Mouse (Mus musculus) fat pad, adult 2 months (tissue): Measurements from ENCODE around the gene Chgb.

Experiments
- DNase-seq: peaks from one replicate; pipeline ENCODE4 v3.0.0-alpha.2; 2011; ENCODE audit warnings: low read depth, low spot score; ENCODE audit errors: extremely low read depth

The Chgb gene

GRCm38 (mm10) chr2:132780978-132781377 lies at the start of gene Chgb:
Gene Chgb, plus strand, starts transcription at chr2:132781278.
- no peak for DNase-seq

- DNase-seq = no peak
Measured at GRCm38 (mm10) chr2:132732940-132733339, 48.1 kb upstream of the Chgb start.

- DNase-seq = no peak
Measured at GRCm38 (mm10) chr2:132733603-132734573, 47.2 kb upstream of the Chgb start.

- DNase-seq = no peak
Measured at GRCm38 (mm10) chr2:132738816-132739432, 42.2 kb upstream of the Chgb start.

GRCm38 (mm10) chr2:132741862-132742347 lies 39.2 kb upstream of the Chgb start:
- DNase-seq = no peak

- DNase-seq = no peak
Measured at GRCm38 (mm10) chr2:132744866-132745265, 36.2 kb upstream of the Chgb start.

- DNase-seq = no peak
Measured at GRCm38 (mm10) chr2:132746108-132746507, 35.0 kb upstream of the Chgb start.

GRCm38 (mm10) chr2:132750726-132751125 lies 30.4 kb upstream of the Chgb start:
- DNase-seq = no peak

- peak; percentile 83 for DNase-seq
Measured at GRCm38 (mm10) chr2:132751141-132752066, 29.7 kb upstream of the Chgb start.

GRCm38 (mm10) chr2:132752398-132752797 lies 28.7 kb upstream of the Chgb start:
- no peak for DNase-seq

- no peak for DNase-seq
Measured at GRCm38 (mm10) chr2:132753137-132753536, 27.9 kb upstream of the Chgb start.

GRCm38 (mm10) chr2:132757911-132758310 lies 23.2 kb upstream of the Chgb start:
- no peak for DNase-seq

- no peak for DNase-seq
Measured at GRCm38 (mm10) chr2:132770822-132771221, 10.3 kb upstream of the Chgb start.

- DNase-seq = no peak
Measured at GRCm38 (mm10) chr2:132781439-132782068, 476 bp downstream of the Chgb start.

- no peak for DNase-seq
Measured at GRCm38 (mm10) chr2:132784039-132784438, 3.0 kb downstream of the Chgb start.

- DNase-seq = no peak
Measured at GRCm38 (mm10) chr2:132793441-132794203, 12.5 kb downstream of the Chgb start.

GRCm38 (mm10) chr2:132794204-132794586 lies 13.1 kb downstream of the Chgb start:
- DNase-seq = no peak

GRCm38 (mm10) chr2:132802976-132803375 lies 21.9 kb downstream of the Chgb start:
- no peak for DNase-seq

- DNase-seq = peak; percentile 91
Measured at GRCm38 (mm10) chr2:132815608-132816314, 34.7 kb downstream of the Chgb start, which contains the start of the genes Trmt6 and Mcm8. Gene Trmt6, minus strand, starts transcription at chr2:132816055. Gene Mcm8, plus strand, starts transcription at chr2:132816141.
